In the genomic region with DNA sequence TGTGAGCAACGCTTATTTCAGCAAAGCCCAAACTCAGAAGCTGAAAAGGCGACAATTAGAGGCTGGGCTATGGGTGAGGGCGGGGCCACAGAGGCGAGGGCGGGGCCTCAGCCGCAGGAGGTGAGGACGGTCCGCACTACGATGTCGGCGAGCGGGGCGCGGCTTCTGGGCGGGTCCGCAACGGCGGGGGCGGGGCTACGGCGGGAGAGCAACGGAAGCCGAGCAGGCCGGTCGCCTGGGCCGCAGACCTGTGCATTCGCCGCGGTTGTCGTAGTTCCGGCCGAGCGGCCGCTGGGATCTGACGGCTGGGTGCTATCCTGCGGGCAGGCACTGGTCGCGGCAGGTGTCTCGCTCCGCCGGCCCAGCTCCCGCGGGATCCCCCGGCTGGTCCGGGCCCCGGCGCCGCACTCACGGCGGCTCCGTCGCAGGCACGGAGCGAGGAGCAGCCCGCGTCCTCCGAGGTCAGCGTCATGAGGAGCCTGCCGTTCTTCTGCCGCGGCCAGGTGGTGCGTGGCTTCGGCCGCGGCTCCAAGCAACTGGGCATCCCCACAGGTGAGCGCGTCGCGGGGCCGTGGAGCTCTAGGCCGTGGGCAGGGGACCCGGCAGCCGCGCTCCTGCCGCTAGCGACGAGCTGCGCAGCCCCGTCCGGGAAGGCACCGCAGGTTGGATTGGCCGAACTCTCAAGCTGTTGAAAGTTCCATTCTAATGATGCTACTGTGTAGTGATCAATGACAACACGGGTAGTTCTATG, we compare ENCODE assay signal across 8 mouse cellular contexts. TPM values are rescaled to one million over a fixed set of nuclear protein-coding genes. Genes with fewer than 3 reads are reported as not detected.
DNase-seq lines count a peak whose midpoint lies in the region; ATAC-seq and TF ChIP-seq lines count a peak whose summit lies in the region.

A gene (plus strand): TSS at position 203 of the 751 bp plus-strand sequence.

- DNase-seq in 416B (ENCODE audit: low read depth) (peak; percentile 92), liver (peak; percentile 99)
- peak; percentile 89 to 91 for DNase-seq in heart, adult 9 months (ENCODE audit: low spot score in 2 of 2)
- peak; percentile 97 to 99 for DNase-seq in spleen, postnatal 4 days (ENCODE audit: low spot score in 2 of 2)

- peak within 1 kb of the TSS; percentile 64 for H3K4me2 ChIP-seq in embryonic facial prominence, embryonic 15.5 days (replicated peaks)
- peak within 1 kb of the TSS; percentile 70 for H3K4me2 ChIP-seq in kidney, embryonic 15.5 days

- peak; percentile 94; the same call in 1 of the 2 replicates for TF ChIP-seq POLR2A in bone marrow, adult 2 months (IDR thresholded peaks at IDR 0.05; ENCODE audit: borderline replicate concordance, control insufficient read depth, low read depth, low read length)

- H3K27me3 ChIP-seq in embryonic facial prominence, embryonic 15.5 days = no peaks in the 10 kb centered on the region
- peaks cover 10% of the 10 kb centered on the region; the same call in 1 of the 2 replicates for H3K27me3 ChIP-seq in kidney, embryonic 15.5 days

- H3K27ac ChIP-seq in bone marrow, adult 2 months (ENCODE audit: control insufficient read depth, insufficient read depth, low read depth, low read length, poor library complexity) = peak within 1 kb of the TSS; percentile 90
- H3K27ac ChIP-seq in embryonic facial prominence, embryonic 15.5 days (replicated peaks) = peak within 1 kb of the TSS; percentile 80
- peak within 1 kb of the TSS; percentile 61 for H3K27ac ChIP-seq in kidney, embryonic 15.5 days

- H3K36me3 ChIP-seq in embryonic facial prominence, embryonic 15.5 days = peaks cover 11% of the 10 kb centered on the region
- H3K36me3 ChIP-seq in kidney, embryonic 15.5 days = peaks cover 23% of the 10 kb centered on the region

- ATAC-seq in embryonic facial prominence, embryonic 15.5 days (ENCODE audit: insufficient number of reproducible peaks, low FRiP score, low TSS enrichment, low read depth) = peak; percentile 96
- ATAC-seq in kidney, embryonic 15.5 days (replicated peaks; ENCODE audit: low FRiP score) = peak; percentile 99
- peak; percentile 94 for ATAC-seq in monocyte, adult 5-6 weeks (replicated peaks; ENCODE audit: insufficient number of reproducible peaks, low FRiP score, low TSS enrichment, poor library complexity, severe bottlenecking)

- peak within 1 kb of the TSS; percentile 68 for H3K4me3 ChIP-seq in bone marrow, adult 2 months (replicated peaks; ENCODE audit: control insufficient read depth, low read depth, low read length)
- H3K4me3 ChIP-seq in embryonic facial prominence, embryonic 15.5 days (replicated peaks) = peak within 1 kb of the TSS; percentile 91
- peak within 1 kb of the TSS; percentile 87 for H3K4me3 ChIP-seq in kidney, embryonic 15.5 days (replicated peaks)

- peaks cover 1% of the 10 kb centered on the region; the same call in 1 of the 2 replicates for H3K4me1 ChIP-seq in bone marrow, adult 2 months (ENCODE audit: control insufficient read depth, insufficient read depth, low read length)
- H3K4me1 ChIP-seq in embryonic facial prominence, embryonic 15.5 days = peaks cover 8% of the 10 kb centered on the region; the same call in 1 of the 2 replicates
- H3K4me1 ChIP-seq in kidney, embryonic 15.5 days = peaks cover 21% of the 10 kb centered on the region

- no peaks in the 10 kb centered on the region for H3K9me3 ChIP-seq in embryonic facial prominence, embryonic 15.5 days (replicated peaks)
- no peaks in the 10 kb centered on the region for H3K9me3 ChIP-seq in kidney, embryonic 15.5 days (replicated peaks)

- WGBS in bone marrow, adult 2 months = under 1% methylated on average over 82 of the region's 83 CpGs
- WGBS in embryonic facial prominence, embryonic 15.5 days = under 1% methylated on average over 82 of the region's 83 CpGs
- WGBS in kidney, embryonic 15.5 days = under 1% methylated on average over 73 of the region's 83 CpGs

- H3K9ac ChIP-seq in embryonic facial prominence, embryonic 15.5 days = peak within 1 kb of the TSS; percentile 78
- H3K9ac ChIP-seq in kidney, embryonic 15.5 days = peak within 1 kb of the TSS; percentile 86

- no peak for TF ChIP-seq CTCF in bone marrow, adult 2 months (IDR thresholded peaks at IDR 0.05; ENCODE audit: control insufficient read depth, insufficient read depth, low read length)

RNA-seq across cellular contexts. Expression of the gene that starts here (rescaled TPM):
- 13.4 and 14.9 TPM in 2 replicates for polyA plus RNA-seq in bone marrow, adult 2 months (2011; ENCODE audit: insufficient read depth, insufficient read length, low replicate concordance, missing spikeins)
- polyA plus RNA-seq in embryonic facial prominence, embryonic 15.5 days (2015; fragmentation: Nextera tagmentation; extraction: Ambion mirVana) = 78.0 and 88.6 TPM in 2 replicates
- 76.8 and 85.6 TPM in 2 replicates for polyA plus RNA-seq in kidney, embryonic 15.5 days (2015; fragmentation: Nextera tagmentation; extraction: Ambion mirVana)
- 34.0 to 41.6 TPM (median 38.1 TPM) in 3 replicates for total RNA-seq in monocyte, adult 5-6 weeks (2017)

Comparison
In these comparisons a context has a peak if more than half of its experiments do, and no peak if none do; other contexts are left out.
1. Peak in every context shown above with its lines: DNase-seq, ATAC-seq, H3K4me3 ChIP-seq and H3K27ac ChIP-seq.